Mouse (Mus musculus): ENCODE results near the gene Upf1.
A peak's percentile ranks its signal among the peaks of the same experiment; 100 is the strongest.

Upf1 gene

GRCm38 (mm10) chr8:70317872-70318271, 35.2 kb downstream of the Upf1 start:
- no peak for DNase-seq

DNA sequence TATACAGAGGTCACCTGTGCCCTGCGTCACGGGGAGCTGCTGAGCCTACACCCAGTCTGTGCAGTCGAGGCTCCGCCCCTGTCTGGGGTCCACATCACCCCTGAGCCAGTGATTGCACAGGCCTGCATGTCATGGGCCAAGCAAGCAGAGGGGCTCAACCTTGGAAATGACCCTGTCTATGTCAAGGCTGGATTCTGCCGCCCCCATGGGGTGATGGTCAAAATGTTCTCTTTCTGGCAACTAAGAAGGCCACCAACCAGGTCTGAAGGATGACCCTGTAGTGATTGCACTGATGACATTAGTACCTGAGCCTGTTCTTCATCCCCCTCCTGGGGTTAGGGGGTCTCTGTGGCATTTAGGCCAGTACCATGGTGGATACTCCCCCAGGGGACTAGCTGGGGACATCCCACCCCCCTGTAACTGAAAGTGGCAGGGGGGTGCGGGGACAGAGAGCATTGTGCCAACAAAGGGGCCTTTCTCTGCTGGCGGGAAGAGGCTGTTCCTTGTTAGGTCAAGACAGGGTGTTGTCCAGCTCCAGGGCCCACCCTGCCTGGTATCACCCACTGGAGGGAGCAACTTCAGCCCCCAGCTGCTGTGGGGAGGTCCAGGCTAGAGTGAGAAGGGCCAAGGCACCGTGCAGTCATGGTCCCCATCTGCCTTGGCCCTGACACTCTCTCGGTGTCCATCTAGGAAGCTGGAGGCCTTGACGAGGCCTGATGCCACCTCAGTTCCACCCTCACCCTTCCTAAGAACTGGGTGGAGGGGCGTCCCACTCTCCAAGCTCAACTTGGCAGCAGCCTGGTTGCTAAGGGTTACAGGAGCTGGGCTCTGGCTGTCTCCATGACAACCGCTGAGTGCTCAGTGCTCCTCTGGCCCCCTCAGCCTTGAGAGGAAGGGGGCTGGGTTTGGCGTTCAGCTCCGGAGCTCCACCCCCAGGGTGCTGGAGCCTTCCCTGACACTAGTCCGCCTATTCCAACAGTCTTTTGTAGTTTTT, 36.3 kb downstream of the Upf1 start:
- DNase-seq: no peak

GRCm38 (mm10) chr8:70315624-70316510, 37.2 kb downstream of the Upf1 start, which contains the start of gene Cers1:
Gene Cers1, plus strand, starts transcription at chr8:70315775.
- no peak for DNase-seq

- no peak for DNase-seq
Measured at GRCm38 (mm10) chr8:70313399-70313798, 39.7 kb downstream of the Upf1 start.

GRCm38 (mm10) chr8:70309311-70309710, 43.8 kb downstream of the Upf1 start:
- peak; percentile 39 for DNase-seq

DNA sequence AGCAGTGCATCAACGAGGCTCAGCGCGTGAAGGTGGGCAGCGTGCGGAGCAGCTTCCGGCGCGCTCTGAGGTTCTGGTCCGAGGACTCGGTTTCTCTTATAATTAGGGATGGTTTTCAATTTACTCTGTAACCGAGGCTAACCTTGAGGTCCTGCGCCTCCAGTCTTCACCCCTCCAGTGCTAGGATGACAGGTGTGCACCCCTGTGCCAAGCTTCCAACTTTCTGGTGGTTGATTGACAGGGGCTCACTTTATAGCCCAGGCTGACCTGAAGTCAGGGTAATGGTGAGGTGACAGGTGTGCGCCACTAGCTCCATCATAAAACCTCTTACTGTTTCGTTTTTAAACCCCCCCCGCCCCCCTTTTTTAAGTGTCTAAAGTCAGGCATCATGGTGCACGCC, 50.2 kb downstream of the Upf1 start:
- DNase-seq: no peak

- DNase-seq: peak; percentile 96
Measured at GRCm38 (mm10) chr8:70302358-70302890, 50.7 kb downstream of the Upf1 start, which contains the start of the genes Ddx49 and Cope. Gene Ddx49, minus strand, starts transcription at chr8:70302489. Gene Cope, plus strand, starts transcription at chr8:70302518.

DNA sequence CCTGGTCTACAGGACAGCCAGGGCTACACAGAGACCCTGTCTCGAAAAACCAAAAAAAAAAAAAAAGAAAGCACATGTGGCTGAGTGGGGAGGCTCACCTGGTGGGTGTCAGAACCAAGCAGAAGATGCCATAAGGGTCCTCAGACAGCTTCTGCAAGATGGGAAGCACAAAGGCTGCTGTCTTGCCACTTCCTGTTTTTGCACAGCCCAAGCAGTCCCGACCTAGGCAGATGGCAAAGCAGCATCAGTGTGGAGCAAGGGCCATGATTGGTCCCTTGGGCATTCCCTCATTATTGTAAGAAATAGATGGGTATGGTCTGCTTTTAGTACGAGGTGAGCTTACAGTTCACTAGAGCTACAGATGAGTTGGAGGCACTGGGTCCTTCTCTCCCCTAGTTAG, 52.2 kb downstream of the Upf1 start:
- DNase-seq: no peak

DNA sequence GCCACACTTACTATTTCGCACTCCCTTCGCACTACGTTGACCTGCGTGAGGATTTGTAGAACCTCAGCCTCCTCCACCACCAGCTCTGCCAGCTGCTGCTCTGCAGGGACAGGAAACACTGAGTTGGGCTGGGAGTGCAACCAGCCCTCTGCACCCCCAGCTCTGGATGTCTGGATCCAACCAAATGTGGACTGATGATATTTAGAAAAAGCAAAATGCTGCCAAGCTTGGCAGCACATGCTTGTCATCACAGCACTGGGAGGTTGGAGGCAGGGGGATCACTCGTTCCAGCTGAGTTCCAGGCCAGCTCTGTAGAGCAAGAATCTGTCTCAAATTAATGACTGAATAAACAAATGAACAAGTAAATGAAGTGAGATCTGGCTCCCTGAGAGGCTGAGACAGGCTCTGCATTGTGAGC, 59.1 kb downstream of the Upf1 start:
- no peak for DNase-seq

DNA sequence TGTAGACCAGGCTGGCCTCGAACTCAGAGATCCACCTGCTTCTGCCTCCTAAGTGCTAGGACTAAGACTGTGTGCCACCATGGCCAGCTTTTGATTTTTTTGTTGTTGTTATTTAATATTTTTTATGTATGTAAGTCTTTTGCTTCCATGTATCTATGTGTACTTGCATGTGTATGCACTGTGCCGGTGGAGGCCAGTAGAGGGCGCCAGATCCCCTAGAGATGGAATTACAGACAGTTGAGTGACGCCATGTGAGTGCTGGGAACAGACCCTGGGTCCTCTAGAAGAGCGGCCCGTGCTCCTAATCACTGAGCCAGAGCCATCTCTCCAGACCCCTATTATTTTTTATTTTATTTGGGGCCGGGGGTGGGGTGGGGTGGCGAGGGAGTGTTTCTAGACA, 66.3 kb downstream of the Upf1 start:
- no peak for DNase-seq

GRCm38 (mm10) chr8:70285304-70285703, 67.8 kb downstream of the Upf1 start:
- DNase-seq: no peak

DNA sequence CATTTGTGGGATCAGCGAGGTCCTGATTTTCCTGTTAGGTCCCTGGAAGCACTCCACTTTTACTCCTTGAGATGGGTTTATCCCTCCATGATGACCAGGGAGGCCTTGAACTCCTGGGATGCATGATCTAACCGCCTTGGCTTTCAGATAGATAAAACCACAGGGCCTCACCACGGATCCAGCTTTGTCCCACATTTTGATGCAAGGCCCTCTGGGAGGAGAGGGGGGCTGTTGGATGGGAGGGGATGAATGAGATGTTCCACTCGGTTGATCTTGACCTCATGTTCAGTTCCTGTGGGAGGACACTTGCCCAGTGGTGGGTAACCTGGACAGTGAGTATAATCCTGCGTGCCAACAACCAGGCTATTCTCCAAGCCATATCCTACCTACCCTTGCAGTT, 68.7 kb downstream of the Upf1 start:
- no peak for DNase-seq

DNA sequence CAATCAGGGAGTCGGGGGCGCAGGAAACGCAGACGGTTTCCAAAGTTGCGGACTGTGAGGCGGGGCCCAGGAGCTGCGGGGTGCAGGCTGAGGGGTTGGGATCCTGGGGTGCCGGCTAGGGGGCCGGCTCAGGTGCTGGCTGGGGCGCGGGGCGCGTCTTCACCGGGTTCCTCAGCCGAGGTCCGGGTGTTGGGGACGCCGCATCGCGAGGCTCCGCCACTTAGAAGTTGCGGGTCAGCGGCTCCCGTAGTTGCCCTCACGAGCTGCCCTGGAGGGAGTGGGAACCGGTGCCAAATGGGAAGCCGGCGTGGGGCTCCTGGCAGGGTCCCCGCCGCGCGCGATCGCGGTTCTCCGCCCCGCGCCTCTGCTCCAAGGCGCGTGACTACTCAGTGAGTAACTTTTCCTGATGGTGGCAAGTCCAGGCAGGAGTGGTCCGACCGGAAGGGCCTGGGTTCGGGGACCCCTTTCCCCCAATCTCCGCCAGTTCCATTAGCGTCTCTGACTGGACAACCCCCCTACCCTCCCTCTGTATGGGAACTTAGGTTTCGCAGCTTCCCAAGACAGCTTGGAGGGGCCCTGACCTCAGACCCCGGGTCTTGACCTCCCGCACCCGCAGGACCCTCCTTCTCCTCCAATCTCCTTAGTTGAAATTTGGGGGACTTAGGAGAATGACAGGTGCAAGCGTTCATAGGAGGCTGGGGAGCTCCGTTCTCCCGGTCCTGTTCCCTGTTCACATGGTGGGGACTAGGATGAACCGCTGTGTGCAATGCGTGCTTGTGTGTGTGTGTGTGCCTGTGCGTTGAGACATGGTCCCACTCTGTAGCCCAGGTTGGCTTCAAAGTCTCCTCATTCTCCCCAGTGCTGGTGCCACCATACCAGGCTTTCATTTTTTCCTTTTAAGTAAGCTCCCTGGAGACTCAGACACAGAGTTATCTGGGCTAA, 69.7 kb downstream of the Upf1 start:
- no peak for DNase-seq

- peak; percentile 92 for DNase-seq
Measured at GRCm38 (mm10) chr8:70282603-70283135, 70.4 kb downstream of the Upf1 start, which contains the start of gene Homer3. Gene Homer3, plus strand, starts transcription at chr8:70282827.

Data from kidney, adult 9 months (tissue).